In genomic region chr2:131300485-131300884, GRCm38 (mm10) we compare ENCODE assay signal across 20 mouse cellular contexts.
"Had no signal": no experiment of that assay in that cellular context is flagged by ENCODE, and none has a peak within 500 bp of the region (broad histone marks: within the 10 kb centered on the region; RNA-seq: fewer than 3 reads in every experiment).

No protein-coding gene starts in this region.

- ATAC-seq: intestine, postnatal 0 days had no signal

- H3K4me1 ChIP-seq: lung, embryonic 15.5 days; neural tube, embryonic 12.5 days; neural tube, embryonic 15.5 days had no signal

- H3K27ac ChIP-seq: kidney, postnatal 0 days; liver, embryonic 14.5 days; lung, embryonic 15.5 days; neural tube, embryonic 12.5 days; neural tube, embryonic 15.5 days had no signal

- H3K9me3 ChIP-seq: lung, embryonic 15.5 days; neural tube, embryonic 12.5 days; neural tube, embryonic 15.5 days had no signal

- DNase-seq: kidney, adult 2 months; kidney, postnatal 25 days; left cerebral cortex, postnatal 4 days; lung, adult 18-20 months; lung, postnatal 10 days; lung, postnatal 4 days; midbrain, embryonic 14.5 days; right cerebral cortex, adult 18-20 months; right cerebral cortex, postnatal 14 days; right cerebral cortex, postnatal 4 days; thymus, adult 2 months; thymus, postnatal 14 days had no signal

- H3K4me2 ChIP-seq: liver, embryonic 11.5 days; lung, embryonic 15.5 days; midbrain, embryonic 11.5 days; neural tube, embryonic 12.5 days; neural tube, embryonic 15.5 days had no signal

- H3K9ac ChIP-seq: liver, embryonic 14.5 days; lung, embryonic 15.5 days; neural tube, embryonic 12.5 days; neural tube, embryonic 15.5 days had no signal

- H3K4me3 ChIP-seq: lung, embryonic 15.5 days; neural tube, embryonic 12.5 days; neural tube, embryonic 15.5 days had no signal

- H3K27me3 ChIP-seq: lung, embryonic 15.5 days; neural tube, embryonic 12.5 days; neural tube, embryonic 15.5 days had no signal
